Mouse (Mus musculus) lung, postnatal 0 days (tissue): ENCODE data around the gene Sema4g. TPM values are rescaled to one million over a fixed set of nuclear protein-coding genes. Genes with fewer than 3 reads are reported as not detected.

ENCODE experiments used
- ATAC-seq: fragments of 200-750 bp; cut with Nextera tagmentation; 2 replicates; pipeline ENCODE4 v1.8.0; 2017; ENCODE audit warnings: moderate library complexity
- DNase-seq: peaks from one replicate; pipeline ENCODE4 v3.0.0-alpha.2; 2016; ENCODE audit warnings: low spot score
- H3K27ac ChIP-seq: fragments of 300-500 bp; sonication (generic); 2 replicates; pipeline ENCODE4 v1.5.1; 2014; ENCODE audit warnings: antibody characterized with exemption, mild to moderate bottlenecking, low read length, mixed read lengths
- H3K27me3 ChIP-seq: fragments of 300-500 bp; sonication (generic); replicated peaks from 2 replicates; pipeline ENCODE4 v1.6.1; 2014; ENCODE audit warnings: low read length, mixed read lengths; ENCODE audit not compliant: insufficient read depth
- H3K36me3 ChIP-seq: fragments of 300-500 bp; sonication (generic); 2 replicates; pipeline ENCODE4 v1.6.1; 2014; ENCODE audit warnings: low read length, mixed read lengths; ENCODE audit not compliant: insufficient read depth
- H3K4me1 ChIP-seq: fragments of 300-500 bp; sonication (generic); 2 replicates; pipeline ENCODE4 v1.6.1; 2014; ENCODE audit warnings: antibody characterized with exemption, low read depth, low read length, mixed read lengths; ENCODE audit not compliant: insufficient read depth
- H3K4me2 ChIP-seq: fragments of 300-500 bp; sonication (generic); replicated peaks from 2 replicates; pipeline ENCODE4 v1.6.1; 2014; ENCODE audit warnings: low read depth, mild to moderate bottlenecking, low read length, moderate library complexity, mixed read lengths
- H3K4me3 ChIP-seq: fragments of 300-500 bp; sonication (generic); 2 replicates; pipeline ENCODE4 v1.5.1; 2014; ENCODE audit warnings: low read depth, low read length
- H3K9ac ChIP-seq: fragments of 300-500 bp; sonication (generic); replicated peaks from 2 replicates; pipeline ENCODE4 v1.6.1; 2014; ENCODE audit warnings: low read depth, mild to moderate bottlenecking
- H3K9me3 ChIP-seq: fragments of 300-500 bp; sonication (generic); 2 replicates; pipeline ENCODE4 v1.6.1; 2016; ENCODE audit warnings: low read length, mixed read lengths
- CTCF ChIP-seq: IDR thresholded peaks from 2 replicates; pipeline ENCODE4 v1.5.1; 2016; ENCODE audit warnings: antibody characterized with exemption, mild to moderate bottlenecking
- EP300 ChIP-seq: IDR thresholded peaks from 2 replicates; pipeline ENCODE4 v1.6.1; 2016; ENCODE audit warnings: antibody characterized with exemption, mild to moderate bottlenecking, control low read depth
- WGBS: fragments of 180-500 bp; shearing (Covaris S2); extraction: QIAGEN DNeasy Blood & Tissue Kit; methylation state at CpG from one replicate; pipeline ENCODE4 v1.1.7; 2014; 5-methylcytosine and 5-hydroxymethylcytosine counted together
- polyA plus RNA-seq: library from polyadenylated mRNA; unstranded; fragments of >200 nt; fragmentation: Nextera tagmentation; extraction: Ambion mirVana; gene quantifications from 2 replicates; pipeline ENCODE4 v1.2.1, GENCODE M21; 2015

The Sema4g gene
- polyA plus RNA-seq, 1 experiment from 2014 or later, result 0.47 TPM

DNA sequence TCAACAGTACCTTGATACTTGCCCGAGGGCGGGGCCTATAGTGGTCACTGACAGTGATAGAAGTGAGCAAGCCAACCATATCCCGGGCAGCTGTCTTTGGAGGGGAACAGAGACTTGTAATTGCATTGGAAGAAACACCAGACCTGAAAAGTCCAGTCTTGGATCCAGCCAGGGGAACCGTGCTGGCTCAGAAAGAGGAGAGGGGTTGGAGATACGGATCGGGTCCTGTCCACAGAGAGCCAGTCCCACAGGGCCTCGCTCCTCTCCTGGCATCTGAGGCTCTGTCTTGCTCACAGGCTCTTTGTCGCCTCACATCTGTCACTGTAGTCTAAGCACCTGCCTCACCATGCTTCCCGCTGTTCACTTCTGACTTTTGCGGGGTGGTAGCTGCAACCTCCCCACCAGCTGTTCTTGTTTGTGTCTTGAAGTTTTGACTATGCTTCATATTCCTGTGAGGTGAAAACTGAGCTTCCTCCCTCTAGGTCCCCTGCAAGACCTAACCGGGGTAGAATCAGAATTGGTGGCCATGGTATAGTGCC is 55.6 kb downstream of the Sema4g start:
- H3K4me2 ChIP-seq, result no peak overlapping the region
- no peak overlapping the region for H3K9ac ChIP-seq
- peaks cover 17% of the 10 kb centered on the region; the same call in 1 of the 2 replicates for H3K27me3 ChIP-seq
- WGBS, result 63% methylated on average over 11 of the region's 11 CpGs
- no peak overlapping the region for H3K27ac ChIP-seq
- no peak overlapping the region for H3K4me3 ChIP-seq
- H3K4me1 ChIP-seq, result peaks cover 7% of the 10 kb centered on the region
- TF ChIP-seq CTCF (no peak), EP300 (no peak)
- H3K9me3 ChIP-seq, result no peaks in the 10 kb centered on the region
- DNase-seq (no peak), ATAC-seq (no peak)
- H3K36me3 ChIP-seq, result 0 out of 2 replicates have a peak, but pooled peaks cover 4% of the 10 kb centered on the region

DNA sequence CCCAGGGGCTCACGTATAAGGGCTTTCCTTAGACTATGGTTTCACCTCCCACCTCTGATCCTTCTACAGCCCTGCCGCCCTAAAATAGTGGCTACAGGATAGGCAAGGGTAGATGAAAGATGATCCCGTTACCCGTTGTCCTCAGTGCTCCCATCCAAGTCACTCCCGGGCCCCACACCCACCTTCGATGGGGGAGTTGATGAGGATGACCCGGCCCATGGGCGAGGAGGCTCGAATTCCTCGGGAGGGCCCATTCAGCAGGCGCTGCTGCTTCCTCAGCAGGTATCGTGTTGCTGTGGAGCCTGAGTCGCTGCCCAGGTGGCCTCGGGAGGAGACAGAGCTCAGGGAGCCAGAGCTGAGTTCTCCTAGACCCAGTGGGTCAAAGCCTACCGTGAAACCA is 56.3 kb downstream of the Sema4g start:
- WGBS, result 38% methylated on average over 15 of the region's 15 CpGs
- no peak for TF ChIP-seq EP300
- no peak for TF ChIP-seq CTCF
- Histone ChIP-seq H3K27me3 (peaks cover 17% of the 10 kb centered on the region; the same call in 1 of the 2 replicates), H3K36me3 (0 out of 2 replicates have a peak, but pooled peaks cover 6% of the 10 kb centered on the region), H3K4me2 (no peak overlapping the region), H3K9me3 (no peaks in the 10 kb centered on the region), H3K9ac (no peak overlapping the region), H3K4me3 (no peak overlapping the region), H3K4me1 (peaks cover 7% of the 10 kb centered on the region), H3K27ac (no peak overlapping the region)
- no peak for ATAC-seq
- no peak for DNase-seq

DNA sequence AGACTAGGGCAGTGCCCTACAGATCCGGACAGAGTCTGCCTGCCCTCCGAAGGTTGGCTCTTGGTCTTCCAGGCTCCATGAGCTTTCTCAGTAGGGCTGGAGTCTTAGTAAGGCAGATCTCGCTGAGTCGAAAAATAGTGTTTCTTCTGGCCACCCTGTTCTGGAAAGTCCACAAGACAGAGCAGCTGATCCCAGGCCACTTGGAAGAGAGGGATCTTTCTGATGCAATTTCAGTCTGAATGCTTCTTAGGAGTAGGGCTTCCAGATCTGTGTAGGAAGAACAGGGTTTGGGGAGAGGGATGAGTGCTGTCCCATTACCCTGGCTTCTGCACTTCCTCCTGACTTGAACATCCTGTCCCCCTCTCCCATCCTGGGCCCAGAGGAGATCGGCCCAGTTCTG is 56.8 kb downstream of the Sema4g start, which contains the start of gene Pdzd7:
Gene Pdzd7, minus strand, starts transcription at position 67 of the 400 bp plus-strand sequence.
- Histone ChIP-seq H3K36me3 (0 out of 2 replicates have a peak, but pooled peaks cover 6% of the 10 kb centered on the region), H3K9ac (0 out of 2 replicates have a peak within 1 kb of the TSS, but pooled peaks have one; percentile 0), H3K27me3 (peaks cover 17% of the 10 kb centered on the region; the same call in 1 of the 2 replicates), H3K4me1 (peaks cover 7% of the 10 kb centered on the region), H3K9me3 (no peaks in the 10 kb centered on the region), H3K4me3 (peak within 1 kb of the TSS; percentile 57), H3K4me2 (peak within 1 kb of the TSS; percentile 67), H3K27ac (peak within 1 kb of the TSS; percentile 99; the same call in 1 of the 2 replicates)
- no peak for ATAC-seq
- TF ChIP-seq CTCF (no peak), EP300 (no peak)
- WGBS, result 78% methylated on average over 5 of the region's 5 CpGs
- DNase-seq, result no peak

DNA sequence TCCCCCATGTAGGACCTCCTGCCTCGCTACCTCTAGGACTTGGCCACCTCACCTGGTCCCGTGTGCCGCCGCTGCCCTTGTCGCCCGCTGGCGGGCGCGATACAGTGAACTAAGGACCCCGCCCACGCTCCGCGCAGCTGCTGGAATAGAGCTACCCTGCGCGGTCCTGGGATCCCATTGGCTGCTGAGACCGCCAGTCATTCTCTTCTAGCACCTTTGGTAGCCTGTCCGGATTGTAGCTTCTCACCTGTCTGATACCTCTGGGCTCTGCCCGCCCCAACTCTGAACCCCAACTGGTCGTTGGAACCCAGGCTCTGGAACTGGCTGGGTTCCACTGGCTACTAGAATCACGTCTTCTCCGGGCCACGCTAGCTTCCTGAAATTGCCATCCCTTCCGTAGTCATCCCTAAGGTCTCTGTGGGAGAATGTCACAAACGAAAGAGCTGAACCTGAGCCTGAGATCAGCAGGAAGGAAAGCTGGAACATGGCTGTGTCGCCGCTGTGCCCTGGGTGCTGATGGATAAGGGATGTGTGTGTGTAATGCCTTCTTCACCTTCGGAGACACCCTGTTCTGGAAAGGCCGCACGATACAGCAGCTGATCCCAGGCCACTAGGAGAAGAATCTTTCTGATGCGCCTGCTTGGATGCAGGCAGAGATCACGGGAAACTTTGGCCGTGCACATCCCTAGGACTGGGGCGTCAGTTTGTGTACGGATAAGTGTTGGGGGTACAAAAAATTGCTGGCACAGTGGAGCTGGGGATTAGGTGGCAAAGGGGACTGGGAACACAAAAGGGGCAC is 57.8 kb downstream of the Sema4g start:
- 2% methylated on average over 34 of the region's 34 CpGs for WGBS
- peaks cover 17% of the 10 kb centered on the region; the same call in 1 of the 2 replicates for H3K27me3 ChIP-seq

DNA sequence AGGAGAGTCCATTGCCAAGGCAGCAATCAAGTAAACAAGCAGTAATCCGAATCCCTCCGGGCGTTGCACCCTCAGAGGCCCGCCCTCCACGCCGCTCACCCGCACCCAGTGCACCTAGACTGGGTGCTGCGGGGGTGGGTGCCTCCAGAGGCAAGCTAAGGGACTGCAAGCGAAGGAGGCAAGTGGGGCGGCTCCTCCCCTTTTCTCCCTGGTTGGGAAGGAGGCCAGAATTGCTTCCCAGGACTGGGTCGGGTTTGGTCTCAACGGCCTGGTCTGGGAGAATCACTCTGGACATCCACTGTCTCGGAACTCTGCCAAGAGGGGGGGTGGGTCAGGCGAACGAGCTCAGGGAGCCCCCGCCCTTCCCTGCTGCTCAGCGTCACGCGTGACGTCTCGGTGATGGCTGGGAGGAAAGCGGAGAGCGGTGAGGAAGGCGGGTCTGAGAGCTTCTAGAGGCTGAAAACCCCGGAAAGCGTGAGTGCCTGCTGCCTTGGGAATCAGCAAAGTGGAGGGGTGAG is 58.6 kb downstream of the Sema4g start, which contains the start of gene Sfxn3:
Gene Sfxn3, plus strand, starts transcription at position 87 of the 518 bp plus-strand sequence.
- Histone ChIP-seq H3K27ac (peak within 1 kb of the TSS; percentile 99), H3K4me1 (peaks cover 7% of the 10 kb centered on the region), H3K9ac (peak within 1 kb of the TSS; percentile 65), H3K4me2 (peak within 1 kb of the TSS; percentile 67), H3K9me3 (no peaks in the 10 kb centered on the region), H3K27me3 (peaks cover 17% of the 10 kb centered on the region; the same call in 1 of the 2 replicates), H3K36me3 (peaks cover 11% of the 10 kb centered on the region; the same call in 1 of the 2 replicates), H3K4me3 (peak within 1 kb of the TSS; percentile 57)
- TF ChIP-seq EP300 (0 out of 2 replicates have a peak, but pooled peaks have one; percentile 33), CTCF (peak; percentile 83)
- WGBS, result 0% methylated on average over 26 of the region's 26 CpGs
- ATAC-seq (peak; percentile 82), DNase-seq (peak; percentile 97)

More for the DNA sequence above, 57.8 kb downstream of the Sema4g start:
- Histone ChIP-seq H3K4me2 (peak overlapping the region; percentile 67), H3K4me1 (peaks cover 7% of the 10 kb centered on the region), H3K36me3 (peaks cover 6% of the 10 kb centered on the region; the same call in 1 of the 2 replicates), H3K4me3 (peak overlapping the region; percentile 57), H3K9ac (peak overlapping the region; percentile 9; the same call in 1 of the 2 replicates), H3K9me3 (no peaks in the 10 kb centered on the region), H3K27ac (peak overlapping the region; percentile 99)
- peak; percentile 94 for DNase-seq
- TF ChIP-seq CTCF, result peak; percentile 38
- TF ChIP-seq EP300, result no peak
- ATAC-seq, result peak; percentile 49
